Mouse (Mus musculus) kidney, embryonic 15.5 days (tissue): ENCODE measurements around the gene Pop7. TPM values are rescaled to one million over a fixed set of nuclear protein-coding genes. Genes with fewer than 3 reads are reported as not detected.

ENCODE experiments used
- ATAC-seq: fragments of 200-750 bp; cut with Nextera tagmentation; replicated peaks from 2 replicates; pipeline ENCODE4 v1.8.0; 2017; ENCODE audit warnings: moderate TSS enrichment; ENCODE audit not compliant: low FRiP score
- H3K27ac ChIP-seq: fragments of 300-500 bp; sonication (generic); 2 replicates; pipeline ENCODE4 v1.5.1; 2015; ENCODE audit warnings: mild to moderate bottlenecking, inconsistent platforms
- H3K27me3 ChIP-seq: fragments of 300-500 bp; sonication (generic); 2 replicates; pipeline ENCODE4 v1.6.1; 2015; ENCODE audit warnings: inconsistent platforms
- H3K36me3 ChIP-seq: fragments of 300-500 bp; sonication (generic); 2 replicates; pipeline ENCODE4 v1.6.1; 2015; ENCODE audit warnings: inconsistent platforms
- H3K4me1 ChIP-seq: fragments of 300-500 bp; sonication (generic); 2 replicates; pipeline ENCODE4 v1.6.1; 2015; ENCODE audit warnings: inconsistent platforms
- H3K4me2 ChIP-seq: fragments of 300-500 bp; sonication (generic); 2 replicates; pipeline ENCODE4 v1.6.1; 2015; ENCODE audit warnings: moderate library complexity, mild to moderate bottlenecking, inconsistent platforms
- H3K4me3 ChIP-seq: fragments of 300-500 bp; sonication (generic); replicated peaks from 2 replicates; pipeline ENCODE4 v1.5.1; 2015; ENCODE audit warnings: mild to moderate bottlenecking, inconsistent platforms
- H3K9ac ChIP-seq: fragments of 300-500 bp; sonication (generic); 2 replicates; pipeline ENCODE4 v1.6.1; 2015; ENCODE audit warnings: mild to moderate bottlenecking, inconsistent platforms
- H3K9me3 ChIP-seq: fragments of 300-500 bp; sonication (generic); replicated peaks from 2 replicates; pipeline ENCODE4 v1.6.1; 2016; ENCODE audit warnings: inconsistent platforms
- WGBS: fragments of 180-500 bp; shearing (Covaris S2); methylation state at CpG from one replicate; pipeline ENCODE4 v1.1.7; 2015; ENCODE audit warnings: mixed read lengths; 5-methylcytosine and 5-hydroxymethylcytosine counted together
- polyA plus RNA-seq: library from polyadenylated mRNA; unstranded; fragments of >200 nt; fragmentation: Nextera tagmentation; extraction: Ambion mirVana; gene quantifications from 2 replicates; pipeline ENCODE4 v1.2.1, GENCODE M21; 2015

The Pop7 gene
- polyA plus RNA-seq, 1 experiment from 2014 or later = 55.9 TPM

DNA sequence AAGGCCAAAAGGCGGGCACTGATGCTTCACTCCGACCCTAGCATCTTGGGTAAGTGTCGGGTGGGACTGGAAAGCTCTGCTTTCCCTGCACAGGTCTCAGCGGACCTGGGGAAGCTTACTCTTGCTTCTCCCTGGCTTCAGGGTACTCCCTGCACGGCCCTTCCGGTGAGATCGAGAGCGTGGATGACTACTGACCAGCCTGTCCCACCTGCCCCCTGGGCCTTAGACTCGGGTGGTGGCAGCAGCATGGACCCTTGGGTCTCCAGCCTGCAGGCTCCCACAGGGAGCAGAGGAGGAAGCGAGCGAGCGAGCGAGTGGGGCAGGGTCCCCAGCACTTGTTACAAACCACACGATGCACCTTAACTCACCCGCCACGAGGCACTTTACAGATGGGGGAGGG is 23.2 kb upstream of the Pop7 start:
- Histone ChIP-seq H3K9me3 (no peaks in the 10 kb centered on the region), H3K4me1 (peaks cover 27% of the 10 kb centered on the region), H3K4me3 (no peak overlapping the region), H3K4me2 (no peak overlapping the region), H3K27me3 (no peaks in the 10 kb centered on the region), H3K36me3 (peaks cover 98% of the 10 kb centered on the region), H3K27ac (peak overlapping the region; percentile 29; the same call in 1 of the 2 replicates), H3K9ac (no peak overlapping the region)
- ATAC-seq = no peak
- WGBS = 74% methylated on average over 16 of the region's 16 CpGs

- no peak overlapping the region for H3K27ac ChIP-seq
- no peaks in the 10 kb centered on the region for H3K9me3 ChIP-seq
- no peaks in the 10 kb centered on the region for H3K27me3 ChIP-seq
- 88% methylated on average over 13 of the region's 13 CpGs for WGBS
- no peak for ATAC-seq
- no peak overlapping the region for H3K4me2 ChIP-seq
- no peak overlapping the region for H3K9ac ChIP-seq
- H3K4me3 ChIP-seq = no peak overlapping the region
- peaks cover 18% of the 10 kb centered on the region for H3K4me1 ChIP-seq
- peaks cover 98% of the 10 kb centered on the region for H3K36me3 ChIP-seq
These were observed 22.4 kb upstream of the Pop7 start for GRCm38 (mm10) chr5:137524671-137525070.

DNA sequence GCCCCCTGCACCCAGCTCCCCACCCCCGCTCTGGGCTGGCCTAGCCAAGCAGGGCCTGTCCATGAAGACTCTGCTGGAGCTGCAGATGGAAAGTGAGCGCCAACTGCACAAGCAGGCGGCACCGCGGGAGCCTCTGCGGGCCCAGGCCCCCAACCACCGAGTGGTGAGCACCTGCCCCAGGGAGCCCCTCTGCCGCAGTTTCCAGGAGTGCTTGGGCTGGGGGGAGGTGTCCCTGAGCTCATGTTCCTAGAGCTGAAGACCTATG is 21.9 kb upstream of the Pop7 start:
- Histone ChIP-seq H3K36me3 (peaks cover 98% of the 10 kb centered on the region), H3K9me3 (no peaks in the 10 kb centered on the region), H3K4me3 (no peak overlapping the region), H3K4me1 (peaks cover 14% of the 10 kb centered on the region), H3K4me2 (no peak overlapping the region), H3K27ac (no peak overlapping the region), H3K9ac (no peak overlapping the region), H3K27me3 (no peaks in the 10 kb centered on the region)
- ATAC-seq = no peak
- WGBS = 88% methylated on average over 8 of the region's 8 CpGs

GRCm38 (mm10) chr5:137523396-137524250 is 21.3 kb upstream of the Pop7 start:
- H3K4me3 ChIP-seq = no peak overlapping the region
- peaks cover 10% of the 10 kb centered on the region for H3K4me1 ChIP-seq
- H3K9ac ChIP-seq = no peak overlapping the region
- ATAC-seq = no peak
- H3K27ac ChIP-seq = no peak overlapping the region
- no peaks in the 10 kb centered on the region for H3K9me3 ChIP-seq
- 82% methylated on average over 25 of the region's 25 CpGs for WGBS
- no peak overlapping the region for H3K4me2 ChIP-seq
- H3K36me3 ChIP-seq = peaks cover 98% of the 10 kb centered on the region
- H3K27me3 ChIP-seq = no peaks in the 10 kb centered on the region

DNA sequence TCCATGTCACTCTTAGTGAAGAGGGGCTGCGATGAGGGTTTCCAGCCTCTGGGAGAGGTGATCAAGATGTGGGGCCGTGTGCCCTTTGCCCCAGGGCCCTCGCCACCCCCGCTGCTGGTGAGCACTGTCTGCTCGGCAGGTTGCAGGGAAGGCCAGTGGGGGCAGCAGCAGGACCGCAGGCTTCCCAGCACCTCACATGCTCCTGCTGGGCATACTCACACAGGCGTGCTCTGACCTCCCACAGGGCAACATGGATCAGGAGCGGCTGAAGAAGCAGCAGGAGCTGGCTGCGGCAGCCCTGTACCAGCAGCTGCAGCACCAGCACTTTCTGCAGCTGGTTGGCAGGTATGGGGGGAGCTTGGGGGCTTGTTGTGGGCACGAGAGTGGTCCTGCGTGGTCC is 20.4 kb upstream of the Pop7 start:
- no peak overlapping the region for H3K4me2 ChIP-seq
- ATAC-seq = no peak
- H3K27me3 ChIP-seq = no peaks in the 10 kb centered on the region
- 77% methylated on average over 11 of the region's 11 CpGs for WGBS
- H3K4me1 ChIP-seq = peaks cover 10% of the 10 kb centered on the region
- H3K27ac ChIP-seq = no peak overlapping the region
- H3K36me3 ChIP-seq = peaks cover 98% of the 10 kb centered on the region
- H3K9me3 ChIP-seq = no peaks in the 10 kb centered on the region
- no peak overlapping the region for H3K4me3 ChIP-seq
- no peak overlapping the region for H3K9ac ChIP-seq

GRCm38 (mm10) chr5:137521861-137522260 is 19.5 kb upstream of the Pop7 start:
- ATAC-seq = no peak
- peaks cover 98% of the 10 kb centered on the region for H3K36me3 ChIP-seq
- no peaks in the 10 kb centered on the region for H3K27me3 ChIP-seq
- H3K4me1 ChIP-seq = peaks cover 8% of the 10 kb centered on the region
- WGBS = 79% methylated on average over 9 of the region's 9 CpGs
- H3K9ac ChIP-seq = no peak overlapping the region
- H3K9me3 ChIP-seq = no peaks in the 10 kb centered on the region
- no peak overlapping the region for H3K4me3 ChIP-seq
- no peak overlapping the region for H3K4me2 ChIP-seq
- no peak overlapping the region for H3K27ac ChIP-seq

- Histone ChIP-seq H3K36me3 (peaks cover 79% of the 10 kb centered on the region), H3K4me3 (no peak overlapping the region), H3K9ac (no peak overlapping the region), H3K4me1 (peaks cover 12% of the 10 kb centered on the region), H3K4me2 (no peak overlapping the region), H3K27ac (no peak overlapping the region), H3K27me3 (no peaks in the 10 kb centered on the region), H3K9me3 (no peaks in the 10 kb centered on the region)
- 90% methylated on average over 27 of the region's 27 CpGs for WGBS
- ATAC-seq = no peak
These were observed 17.6 kb upstream of the Pop7 start for GRCm38 (mm10) chr5:137519691-137520550.

DNA sequence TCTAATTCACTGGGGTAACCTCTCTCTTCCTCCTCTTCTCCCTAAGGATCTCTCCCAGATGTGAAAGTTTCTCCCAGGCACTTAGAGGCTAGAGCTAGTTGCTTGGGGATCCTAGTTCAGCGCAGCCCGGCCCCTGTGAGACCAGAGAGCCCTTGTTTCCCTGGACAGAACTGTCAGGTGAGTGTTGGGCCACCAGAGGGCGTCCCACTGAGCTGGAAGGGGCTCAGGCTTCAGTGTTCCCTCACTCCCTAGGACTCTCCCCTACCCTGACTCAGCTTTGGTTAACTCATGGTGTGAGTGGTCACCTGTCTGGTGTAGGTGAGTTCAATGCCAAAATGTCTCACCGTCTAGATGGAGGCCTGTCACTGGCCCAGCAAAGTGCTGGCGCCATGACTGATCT is 16.1 kb upstream of the Pop7 start, which contains the start of gene Gigyf1:
TSS of gene Gigyf1 (plus strand) at position 113 of the 400 bp plus-strand sequence.
- WGBS = 73% methylated on average over 5 of the region's 5 CpGs
- no peaks in the 10 kb centered on the region for H3K27me3 ChIP-seq
- H3K9ac ChIP-seq = no peak within 1 kb of the TSS
- H3K4me2 ChIP-seq = no peak within 1 kb of the TSS
- H3K9me3 ChIP-seq = no peaks in the 10 kb centered on the region
- H3K36me3 ChIP-seq = peaks cover 71% of the 10 kb centered on the region
- H3K4me3 ChIP-seq = no peak within 1 kb of the TSS
- no peak within 1 kb of the TSS for H3K27ac ChIP-seq
- peaks cover 26% of the 10 kb centered on the region for H3K4me1 ChIP-seq
- ATAC-seq = no peak

- H3K4me3 ChIP-seq = no peak overlapping the region
- peaks cover 53% of the 10 kb centered on the region for H3K4me1 ChIP-seq
- no peak overlapping the region for H3K4me2 ChIP-seq
- no peaks in the 10 kb centered on the region for H3K9me3 ChIP-seq
- ATAC-seq = no peak
- peaks cover 35% of the 10 kb centered on the region for H3K36me3 ChIP-seq
- WGBS = 84% methylated on average over 3 of the region's 3 CpGs
- H3K27me3 ChIP-seq = no peaks in the 10 kb centered on the region
- no peak overlapping the region for H3K9ac ChIP-seq
- H3K27ac ChIP-seq = no peak overlapping the region
These were observed 12.5 kb upstream of the Pop7 start for GRCm38 (mm10) chr5:137514811-137515210.

DNA sequence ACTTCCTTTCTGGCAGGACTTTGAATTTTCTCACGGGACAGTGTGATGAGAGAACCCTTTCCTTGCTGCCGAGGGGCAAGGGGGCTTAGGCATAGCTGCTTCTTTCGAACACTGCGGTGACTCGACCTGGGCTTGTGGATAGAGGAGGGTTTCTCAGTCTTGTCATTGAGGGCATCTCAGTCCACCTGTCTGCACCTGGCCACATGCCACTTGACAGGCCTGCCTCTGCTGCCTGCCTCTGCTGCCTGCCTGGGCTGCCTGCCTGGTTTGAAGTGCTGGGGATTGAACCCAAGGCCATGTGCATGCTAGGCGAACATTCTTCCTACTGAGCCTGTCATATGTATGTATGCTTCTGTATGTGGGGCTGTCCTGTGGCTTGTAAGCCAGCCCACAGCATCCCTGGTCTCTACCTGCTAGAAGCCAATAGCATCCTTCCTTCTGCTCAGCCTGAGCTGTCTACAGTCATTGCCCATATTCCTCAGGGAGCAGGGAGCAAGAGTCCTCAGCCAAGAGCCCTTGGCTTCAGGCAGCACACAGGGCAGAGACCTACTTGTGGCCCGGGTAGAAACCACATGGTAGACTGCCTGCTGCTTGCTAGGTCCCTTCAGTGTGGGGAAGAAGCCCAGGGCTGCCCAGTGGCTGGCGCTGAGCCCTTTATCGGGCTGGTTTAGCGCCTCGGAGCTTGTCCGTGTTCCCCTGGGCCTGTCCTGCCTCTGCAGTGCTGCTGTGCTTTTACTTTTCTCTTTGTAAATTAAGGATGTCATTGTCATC is 11.8 kb upstream of the Pop7 start:
- Histone ChIP-seq H3K9me3 (no peaks in the 10 kb centered on the region), H3K4me2 (no peak overlapping the region)

GRCm38 (mm10) chr5:137512847-137513794 is 10.8 kb upstream of the Pop7 start:
- Histone ChIP-seq H3K36me3 (peaks cover 18% of the 10 kb centered on the region), H3K4me2 (no peak overlapping the region), H3K27me3 (no peaks in the 10 kb centered on the region), H3K9ac (no peak overlapping the region), H3K4me3 (no peak overlapping the region), H3K27ac (no peak overlapping the region), H3K4me1 (peaks cover 56% of the 10 kb centered on the region), H3K9me3 (no peaks in the 10 kb centered on the region)
- no peak; the same call in 1 of the 2 replicates for ATAC-seq
- WGBS = 79% methylated on average over 11 of the region's 11 CpGs

More for the DNA sequence above, 11.8 kb upstream of the Pop7 start:
- Histone ChIP-seq H3K4me3 (no peak overlapping the region), H3K27me3 (no peaks in the 10 kb centered on the region), H3K36me3 (peaks cover 28% of the 10 kb centered on the region), H3K4me1 (peaks cover 56% of the 10 kb centered on the region), H3K27ac (no peak overlapping the region), H3K9ac (no peak overlapping the region)
- ATAC-seq = no peak
- WGBS = 83% methylated on average over 12 of the region's 12 CpGs
